Mouse (Mus musculus) forebrain, embryonic 13.5 days (tissue): ENCODE data around the gene Pla2g12a. TPM values are rescaled to one million over a fixed set of nuclear protein-coding genes. Genes with fewer than 3 reads are reported as not detected.

Experiments
- ATAC-seq: fragments of 200-750 bp; cut with Nextera tagmentation; 2 replicates; pipeline ENCODE4 v1.8.0; 2017
- H3K27ac ChIP-seq: fragments of 300-500 bp; sonication (generic); 2 replicates; pipeline ENCODE4 v1.5.1; 2015; ENCODE audit warnings: inconsistent platforms, mild to moderate bottlenecking, moderate library complexity
- H3K27me3 ChIP-seq: fragments of 300-500 bp; sonication (generic); 2 replicates; pipeline ENCODE4 v1.6.1; 2015; ENCODE audit warnings: mild to moderate bottlenecking, inconsistent platforms
- H3K36me3 ChIP-seq: fragments of 300-500 bp; sonication (generic); 2 replicates; pipeline ENCODE4 v1.6.1; 2015; ENCODE audit warnings: mild to moderate bottlenecking, inconsistent platforms; ENCODE audit not compliant: poor library complexity, severe bottlenecking
- H3K4me1 ChIP-seq: fragments of 300-500 bp; sonication (generic); 2 replicates; pipeline ENCODE4 v1.6.1; 2015; ENCODE audit warnings: inconsistent platforms
- H3K4me2 ChIP-seq: fragments of 300-500 bp; sonication (generic); 2 replicates; pipeline ENCODE4 v1.6.1; 2015; ENCODE audit warnings: inconsistent platforms, mild to moderate bottlenecking, moderate library complexity
- H3K4me3 ChIP-seq: fragments of 300-500 bp; sonication (generic); 2 replicates; pipeline ENCODE4 v1.5.1; 2015; ENCODE audit warnings: mild to moderate bottlenecking, inconsistent platforms
- H3K9ac ChIP-seq: fragments of 300-500 bp; sonication (generic); 2 replicates; pipeline ENCODE4 v1.6.1; 2015; ENCODE audit warnings: mild to moderate bottlenecking, inconsistent platforms
- H3K9me3 ChIP-seq: fragments of 300-500 bp; sonication (generic); replicated peaks from 2 replicates; pipeline ENCODE4 v1.6.1; 2016; ENCODE audit warnings: inconsistent platforms
- WGBS: fragments of 180-500 bp; shearing (Covaris S2); methylation state at CpG from one replicate; pipeline ENCODE4 v1.1.7; 2015; 5-methylcytosine and 5-hydroxymethylcytosine counted together
- polyA plus RNA-seq: library from polyadenylated mRNA; unstranded; fragments of >200 nt; fragmentation: Nextera tagmentation; extraction: Ambion mirVana; gene quantifications from 2 replicates; pipeline ENCODE4 v1.2.1, GENCODE M21; 2015

The Pla2g12a gene
- polyA plus RNA-seq: 29.5 and 31.3 TPM in 2 replicates

GRCm38 (mm10) chr3:129878405-129879021, at the start of gene Pla2g12a:
Gene Pla2g12a, plus strand, starts transcription at chr3:129878606.
- Histone ChIP-seq H3K27me3 (no peaks in the 10 kb centered on the region), H3K4me1 (peaks cover 11% of the 10 kb centered on the region), H3K4me3 (peak within 1 kb of the TSS; percentile 67), H3K27ac (peak within 1 kb of the TSS; percentile 73), H3K36me3 (no peaks in the 10 kb centered on the region), H3K9ac (peak within 1 kb of the TSS; percentile 75), H3K9me3 (no peaks in the 10 kb centered on the region), H3K4me2 (peak within 1 kb of the TSS; percentile 86)
- under 1% methylated on average over 44 of the region's 66 CpGs for WGBS
- peak; percentile 94 for ATAC-seq

GRCm38 (mm10) chr3:129830626-129831025, 47.8 kb upstream of the Pla2g12a start:
- peak overlapping the region; percentile 77 for H3K4me2 ChIP-seq
- no peaks in the 10 kb centered on the region for H3K9me3 ChIP-seq
- H3K9ac ChIP-seq: peak overlapping the region; percentile 80
- ATAC-seq: no peak
- H3K4me1 ChIP-seq: peaks cover 18% of the 10 kb centered on the region
- H3K27me3 ChIP-seq: 0 out of 2 replicates have a peak, but pooled peaks cover 5% of the 10 kb centered on the region
- peak overlapping the region; percentile 96 for H3K4me3 ChIP-seq
- H3K36me3 ChIP-seq: peaks cover 27% of the 10 kb centered on the region; the same call in 1 of the 2 replicates
- WGBS: 0% methylated on average over 42 of the region's 45 CpGs
- H3K27ac ChIP-seq: peak overlapping the region; percentile 88

GRCm38 (mm10) chr3:129831035-129831568, 47.3 kb upstream of the Pla2g12a start, which contains the start of gene Gar1:
Gene Gar1, minus strand, starts transcription at chr3:129831396.
- 0% methylated on average over 60 of the region's 60 CpGs for WGBS
- ATAC-seq: peak; percentile 96
- Histone ChIP-seq H3K27ac (peak within 1 kb of the TSS; percentile 88), H3K9ac (peak within 1 kb of the TSS; percentile 80), H3K4me3 (peak within 1 kb of the TSS; percentile 96), H3K36me3 (peaks cover 22% of the 10 kb centered on the region; the same call in 1 of the 2 replicates), H3K4me1 (peaks cover 18% of the 10 kb centered on the region), H3K4me2 (peak within 1 kb of the TSS; percentile 77), H3K27me3 (0 out of 2 replicates have a peak, but pooled peaks cover 5% of the 10 kb centered on the region), H3K9me3 (no peaks in the 10 kb centered on the region)

- Histone ChIP-seq H3K4me2 (no peak within 1 kb of the TSS), H3K9ac (no peak within 1 kb of the TSS), H3K27me3 (0 out of 2 replicates have a peak, but pooled peaks cover 5% of the 10 kb centered on the region), H3K36me3 (no peaks in the 10 kb centered on the region), H3K4me3 (no peak within 1 kb of the TSS), H3K27ac (no peak within 1 kb of the TSS), H3K9me3 (no peaks in the 10 kb centered on the region), H3K4me1 (no peaks in the 10 kb centered on the region; the same call in 1 of the 2 replicates)
- ATAC-seq: no peak
- WGBS: 66% methylated on average over 6 of the region's 6 CpGs
Observed at GRCm38 (mm10) chr3:129835388-129835934, 42.9 kb upstream of the Pla2g12a start, which contains the start of gene Cfi. Gene Cfi, plus strand, starts transcription at chr3:129835884.

GRCm38 (mm10) chr3:129836051-129836697, 42.2 kb upstream of the Pla2g12a start:
- H3K4me1 ChIP-seq: no peaks in the 10 kb centered on the region; the same call in 1 of the 2 replicates
- WGBS: 14% methylated on average over 11 of the region's 11 CpGs
- H3K9me3 ChIP-seq: no peaks in the 10 kb centered on the region
- H3K4me2 ChIP-seq: no peak overlapping the region
- no peak overlapping the region for H3K4me3 ChIP-seq
- 0 out of 2 replicates have a peak, but pooled peaks cover 5% of the 10 kb centered on the region for H3K27me3 ChIP-seq
- H3K27ac ChIP-seq: no peak overlapping the region
- no peak overlapping the region for H3K9ac ChIP-seq
- H3K36me3 ChIP-seq: no peaks in the 10 kb centered on the region
- no peak for ATAC-seq

- Histone ChIP-seq H3K9ac (no peak overlapping the region), H3K4me2 (no peak overlapping the region), H3K9me3 (no peaks in the 10 kb centered on the region), H3K36me3 (no peaks in the 10 kb centered on the region), H3K4me1 (no peaks in the 10 kb centered on the region), H3K27me3 (0 out of 2 replicates have a peak, but pooled peaks cover 5% of the 10 kb centered on the region), H3K27ac (no peak overlapping the region), H3K4me3 (no peak overlapping the region)
- WGBS: 93% methylated on average over 6 of the region's 6 CpGs
- ATAC-seq: no peak
Observed at GRCm38 (mm10) chr3:129836965-129837364, 41.4 kb upstream of the Pla2g12a start.

GRCm38 (mm10) chr3:129838017-129838416, 40.4 kb upstream of the Pla2g12a start:
- no peak for ATAC-seq
- Histone ChIP-seq H3K4me3 (no peak overlapping the region), H3K27me3 (0 out of 2 replicates have a peak, but pooled peaks cover 5% of the 10 kb centered on the region), H3K4me2 (no peak overlapping the region), H3K9ac (no peak overlapping the region), H3K27ac (no peak overlapping the region), H3K9me3 (no peaks in the 10 kb centered on the region), H3K36me3 (no peaks in the 10 kb centered on the region), H3K4me1 (no peaks in the 10 kb centered on the region)
- 60% methylated on average over 6 of the region's 7 CpGs for WGBS

- Histone ChIP-seq H3K9ac (no peak overlapping the region), H3K36me3 (no peaks in the 10 kb centered on the region), H3K4me1 (no peaks in the 10 kb centered on the region), H3K4me2 (no peak overlapping the region), H3K27me3 (no peaks in the 10 kb centered on the region), H3K9me3 (no peaks in the 10 kb centered on the region), H3K4me3 (no peak overlapping the region), H3K27ac (no peak overlapping the region)
- WGBS: 92% methylated on average over 2 of the region's 2 CpGs
- ATAC-seq: no peak
Observed at GRCm38 (mm10) chr3:129845868-129846267, 32.5 kb upstream of the Pla2g12a start.

GRCm38 (mm10) chr3:129846846-129847245, 31.6 kb upstream of the Pla2g12a start:
- H3K27ac ChIP-seq: no peak overlapping the region
- H3K4me1 ChIP-seq: no peaks in the 10 kb centered on the region
- H3K4me3 ChIP-seq: no peak overlapping the region
- ATAC-seq: no peak
- H3K9ac ChIP-seq: no peak overlapping the region
- 89% methylated on average over 7 of the region's 7 CpGs for whole genome bisulfite sequencing
- H3K4me2 ChIP-seq: no peak overlapping the region
- no peaks in the 10 kb centered on the region for H3K36me3 ChIP-seq
- no peaks in the 10 kb centered on the region for H3K27me3 ChIP-seq
- H3K9me3 ChIP-seq: no peaks in the 10 kb centered on the region

GRCm38 (mm10) chr3:129862592-129862991, 15.8 kb upstream of the Pla2g12a start:
- Histone ChIP-seq H3K27me3 (no peaks in the 10 kb centered on the region), H3K9me3 (peaks cover 9% of the 10 kb centered on the region; the same call in 1 of the 2 replicates), H3K4me1 (no peaks in the 10 kb centered on the region), H3K36me3 (no peaks in the 10 kb centered on the region), H3K9ac (no peak overlapping the region), H3K4me2 (no peak overlapping the region), H3K27ac (no peak overlapping the region), H3K4me3 (no peak overlapping the region)
- no peak for ATAC-seq
- 88% methylated on average over 2 of the region's 2 CpGs for WGBS

- no peaks in the 10 kb centered on the region for H3K27me3 ChIP-seq
- H3K4me1 ChIP-seq: no peaks in the 10 kb centered on the region
- no peak overlapping the region for H3K4me3 ChIP-seq
- no peak for ATAC-seq
- WGBS: 53% methylated on average over 14 of the region's 14 CpGs
- H3K9me3 ChIP-seq: 0 out of 2 replicates have a peak, but pooled peaks cover 4% of the 10 kb centered on the region
- no peak overlapping the region for H3K9ac ChIP-seq
- H3K36me3 ChIP-seq: no peaks in the 10 kb centered on the region
- no peak overlapping the region for H3K4me2 ChIP-seq
- H3K27ac ChIP-seq: no peak overlapping the region
Observed at GRCm38 (mm10) chr3:129863698-129864097, 14.7 kb upstream of the Pla2g12a start.

- no peak overlapping the region for H3K4me2 ChIP-seq
- no peak for ATAC-seq
- no peaks in the 10 kb centered on the region for H3K9me3 ChIP-seq
- WGBS: 91% methylated on average over 10 of the region's 10 CpGs
- H3K27ac ChIP-seq: no peak overlapping the region
- no peak overlapping the region for H3K9ac ChIP-seq
- H3K36me3 ChIP-seq: no peaks in the 10 kb centered on the region
- no peaks in the 10 kb centered on the region for H3K27me3 ChIP-seq
- H3K4me3 ChIP-seq: no peak overlapping the region
- peaks cover 11% of the 10 kb centered on the region for H3K4me1 ChIP-seq
Observed at GRCm38 (mm10) chr3:129877327-129877726, 1.1 kb upstream of the Pla2g12a start.
